Mouse (Mus musculus): ENCODE measurements around the gene Klf7. TPM values are rescaled to one million over a fixed set of nuclear protein-coding genes. Genes with fewer than 3 reads are reported as not detected.

Gene Klf7
- polyA plus RNA-seq, 1 experiment from 2014 or later = 59.4 TPM

DNA sequence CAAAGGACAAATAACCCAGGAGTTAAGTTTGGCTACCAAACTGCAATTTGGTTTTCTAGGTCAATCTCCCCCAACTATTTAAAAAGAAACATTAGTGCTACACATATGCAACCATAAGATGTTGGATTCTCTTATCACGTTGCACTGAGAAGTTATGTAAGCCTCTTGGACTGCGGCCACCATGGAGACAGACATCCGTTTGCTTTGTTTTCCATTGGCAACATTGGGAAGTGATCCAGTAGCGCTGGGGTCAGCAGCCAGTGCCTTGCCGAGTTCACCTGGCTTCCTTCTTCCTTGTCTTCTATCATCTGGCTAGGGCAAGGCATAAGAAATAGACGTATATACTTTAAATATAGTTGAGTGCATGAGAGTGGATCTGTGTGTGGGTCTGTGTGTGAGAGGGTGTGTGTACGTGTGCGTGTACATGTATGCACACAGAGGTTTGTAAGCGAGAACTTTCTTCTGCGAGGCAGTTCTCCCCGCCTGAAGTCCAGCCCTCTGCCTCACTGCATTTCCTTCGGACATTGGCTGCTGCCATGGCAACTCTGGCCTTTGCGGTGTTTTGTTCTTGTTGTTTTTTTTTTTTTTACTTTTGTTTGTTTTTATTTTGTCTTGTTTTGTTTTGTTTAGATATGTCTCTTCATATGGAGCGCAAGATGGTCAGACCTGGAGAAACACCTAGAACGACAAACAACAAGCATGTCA, 86.8 kb downstream of the Klf7 start:
- WGBS = 69% methylated on average over 15 of the region's 15 CpGs
- ATAC-seq (ENCODE audit: low FRiP score, low read depth) = no peak
- Histone ChIP-seq H3K36me3 (peaks cover 19% of the 10 kb centered on the region), H3K27ac (no peak overlapping the region), H3K4me1 (peaks cover 27% of the 10 kb centered on the region), H3K4me3 (no peak overlapping the region), H3K4me2 (replicated peaks) (no peak overlapping the region), H3K27me3 (replicated peaks) (no peaks in the 10 kb centered on the region), H3K9me3 (no peaks in the 10 kb centered on the region), H3K9ac (no peak overlapping the region)

DNA sequence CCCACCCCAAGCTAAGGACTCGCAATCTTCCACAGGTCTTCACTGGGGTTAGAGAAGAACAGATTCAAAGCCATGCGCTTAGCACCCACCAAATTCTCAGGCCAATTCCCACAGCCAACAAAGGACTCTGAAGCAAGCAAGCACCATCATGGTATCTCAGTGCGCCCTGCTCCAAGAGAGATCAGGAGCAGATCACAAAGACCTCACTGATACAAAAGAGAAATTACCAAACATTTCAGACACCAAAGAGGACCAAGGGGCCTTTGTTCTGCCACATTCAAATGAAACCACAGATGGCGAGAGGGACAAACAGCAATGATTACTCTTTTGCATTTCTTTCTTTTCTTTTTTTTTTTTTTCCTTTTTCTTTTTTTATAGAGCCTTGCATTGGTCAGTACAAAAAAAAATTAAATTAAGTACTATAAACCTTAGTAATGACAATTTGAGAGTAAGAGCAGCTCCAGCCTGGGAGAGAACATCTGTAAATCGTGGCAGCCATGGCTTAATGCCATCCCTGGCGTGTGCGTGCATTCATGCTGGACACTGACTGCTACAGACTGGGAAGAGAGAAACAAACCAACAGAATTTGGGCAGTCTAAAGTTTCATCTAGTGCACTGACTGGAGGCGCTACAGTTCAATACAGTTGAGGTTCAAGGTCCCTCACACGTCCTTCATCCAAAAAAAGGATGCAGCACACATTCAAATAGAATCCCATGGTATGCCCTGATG, 89.4 kb downstream of the Klf7 start:
- no peak for ATAC-seq (ENCODE audit: low FRiP score, low read depth)
- H3K4me3 ChIP-seq = no peak overlapping the region
- H3K9me3 ChIP-seq = no peaks in the 10 kb centered on the region
- H3K36me3 ChIP-seq = peaks cover 8% of the 10 kb centered on the region
- H3K9ac ChIP-seq = no peak overlapping the region
- H3K27me3 ChIP-seq (replicated peaks) = no peaks in the 10 kb centered on the region
- no peak overlapping the region for H3K4me2 ChIP-seq (replicated peaks)
- 82% methylated on average over 9 of the region's 9 CpGs for WGBS
- H3K4me1 ChIP-seq = peaks cover 11% of the 10 kb centered on the region; the same call in 1 of the 2 replicates
- H3K27ac ChIP-seq = no peak overlapping the region

DNA sequence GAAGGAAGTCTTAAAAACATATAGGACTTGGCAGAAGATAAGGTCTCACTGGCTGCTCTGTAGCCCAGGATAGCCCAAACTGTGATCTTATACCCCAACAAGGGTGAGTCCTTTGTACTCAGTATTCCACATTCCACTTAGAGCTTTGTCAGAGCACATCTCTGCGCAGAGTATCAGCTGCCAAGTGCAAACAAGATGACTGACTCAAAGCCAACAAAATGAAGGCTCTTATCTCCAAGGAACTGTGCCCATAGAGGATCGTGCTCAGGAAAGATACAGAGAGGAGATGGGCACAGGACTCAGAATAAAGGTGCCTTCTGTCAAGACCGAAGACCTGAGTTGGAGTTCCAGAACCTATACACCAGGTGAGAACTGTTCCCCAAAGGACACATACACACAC, 100.1 kb downstream of the Klf7 start:
- Histone ChIP-seq H3K9me3 (no peaks in the 10 kb centered on the region), H3K4me3 (no peak overlapping the region), H3K4me1 (peaks cover 11% of the 10 kb centered on the region; the same call in 1 of the 2 replicates), H3K27me3 (replicated peaks) (no peaks in the 10 kb centered on the region), H3K36me3 (no peaks in the 10 kb centered on the region), H3K27ac (no peak overlapping the region), H3K4me2 (replicated peaks) (no peak overlapping the region), H3K9ac (no peak overlapping the region)
- 94% methylated on average over 3 of the region's 3 CpGs for WGBS
- ATAC-seq (ENCODE audit: low FRiP score, low read depth) = no peak

DNA sequence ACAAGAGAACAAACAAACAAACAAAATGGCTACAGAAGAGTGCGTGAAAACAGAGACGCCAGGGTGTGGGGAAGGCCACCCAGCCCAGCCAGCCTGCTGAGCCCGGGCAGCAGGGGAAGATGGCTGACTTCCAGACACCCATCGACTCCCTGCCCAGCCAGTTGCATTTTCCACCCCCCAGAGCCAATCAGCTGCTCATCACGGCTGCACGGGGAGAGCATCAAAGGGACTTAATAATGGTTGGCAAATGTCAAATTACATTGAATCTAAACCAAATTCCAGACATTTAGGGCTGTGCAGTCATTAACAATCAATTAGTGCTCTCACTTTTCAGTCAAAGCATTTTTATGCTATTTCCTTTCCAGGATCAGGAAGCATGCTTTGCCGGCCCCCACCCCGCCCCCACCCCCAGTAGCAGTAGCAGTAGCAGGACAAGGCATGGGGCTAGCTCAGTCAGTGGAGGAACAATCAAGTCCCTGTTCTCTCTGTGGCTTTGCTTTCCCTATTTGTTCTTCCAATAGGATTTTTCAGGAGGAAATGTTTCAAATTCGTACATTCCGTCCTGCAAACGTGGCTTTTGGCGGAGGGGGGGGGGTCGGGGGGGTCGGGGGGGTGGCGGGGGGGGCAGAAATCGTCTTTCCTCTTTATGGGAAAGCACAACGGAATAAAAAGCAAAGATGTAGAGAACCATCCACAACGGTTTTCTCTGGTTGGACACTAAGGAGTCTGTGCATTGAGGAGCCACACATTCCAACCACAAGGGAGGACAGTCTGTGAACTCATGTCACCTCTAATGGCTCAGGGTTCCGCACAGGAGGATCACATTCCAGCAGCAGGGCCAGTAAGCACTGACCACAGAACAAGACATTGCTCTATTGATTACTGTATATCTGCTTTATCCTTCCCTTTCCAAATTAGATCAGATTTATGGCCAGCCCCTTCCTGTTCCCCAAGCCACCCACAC, 101.1 kb downstream of the Klf7 start:
- Histone ChIP-seq H3K9me3 (no peaks in the 10 kb centered on the region), H3K4me1 (peaks cover 11% of the 10 kb centered on the region; the same call in 1 of the 2 replicates), H3K27me3 (replicated peaks) (no peaks in the 10 kb centered on the region), H3K4me2 (replicated peaks) (peak overlapping the region; percentile 27; the same call in 1 of the 2 replicates), H3K4me3 (no peak overlapping the region), H3K9ac (0 out of 2 replicates have a peak overlapping the region, but pooled peaks have one; percentile 17), H3K27ac (no peak overlapping the region), H3K36me3 (no peaks in the 10 kb centered on the region)
- 38% methylated on average over 19 of the region's 19 CpGs for WGBS
- ATAC-seq (ENCODE audit: low FRiP score, low read depth) = peak; percentile 37; the same call in 1 of the 2 replicates

DNA sequence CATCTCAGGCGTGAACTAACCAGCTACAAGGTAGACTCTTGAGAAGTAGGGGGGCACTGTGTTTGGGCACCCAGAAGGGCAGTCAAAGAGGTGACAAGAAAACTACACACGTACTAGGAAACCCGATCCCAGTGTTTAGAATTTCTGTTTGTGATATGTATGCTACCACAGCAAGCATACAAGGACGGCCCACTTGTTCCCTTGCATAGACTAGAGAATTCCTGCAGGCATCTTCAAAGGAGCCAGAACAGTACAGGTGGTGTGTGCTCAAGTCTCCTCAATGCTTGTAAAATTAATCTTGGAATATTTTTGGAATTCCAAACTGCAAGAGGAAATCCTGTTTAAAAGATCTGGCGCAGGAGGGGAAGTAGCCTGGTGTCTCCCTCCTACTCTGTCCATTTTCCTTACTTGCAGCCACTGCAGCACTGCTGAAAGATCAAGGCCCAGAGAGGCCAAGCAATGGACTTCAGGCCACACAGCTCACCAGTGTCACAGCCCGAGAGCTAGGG, 102.9 kb downstream of the Klf7 start:
- H3K27ac ChIP-seq = no peak overlapping the region
- no peak overlapping the region for H3K9ac ChIP-seq
- H3K4me1 ChIP-seq = peaks cover 11% of the 10 kb centered on the region; the same call in 1 of the 2 replicates
- no peaks in the 10 kb centered on the region for H3K9me3 ChIP-seq
- no peaks in the 10 kb centered on the region for H3K36me3 ChIP-seq
- H3K27me3 ChIP-seq (replicated peaks) = no peaks in the 10 kb centered on the region
- WGBS = 74% methylated on average over 6 of the region's 6 CpGs
- H3K4me3 ChIP-seq = no peak overlapping the region
- no peak overlapping the region for H3K4me2 ChIP-seq (replicated peaks)
- no peak for ATAC-seq (ENCODE audit: low FRiP score, low read depth)

DNA sequence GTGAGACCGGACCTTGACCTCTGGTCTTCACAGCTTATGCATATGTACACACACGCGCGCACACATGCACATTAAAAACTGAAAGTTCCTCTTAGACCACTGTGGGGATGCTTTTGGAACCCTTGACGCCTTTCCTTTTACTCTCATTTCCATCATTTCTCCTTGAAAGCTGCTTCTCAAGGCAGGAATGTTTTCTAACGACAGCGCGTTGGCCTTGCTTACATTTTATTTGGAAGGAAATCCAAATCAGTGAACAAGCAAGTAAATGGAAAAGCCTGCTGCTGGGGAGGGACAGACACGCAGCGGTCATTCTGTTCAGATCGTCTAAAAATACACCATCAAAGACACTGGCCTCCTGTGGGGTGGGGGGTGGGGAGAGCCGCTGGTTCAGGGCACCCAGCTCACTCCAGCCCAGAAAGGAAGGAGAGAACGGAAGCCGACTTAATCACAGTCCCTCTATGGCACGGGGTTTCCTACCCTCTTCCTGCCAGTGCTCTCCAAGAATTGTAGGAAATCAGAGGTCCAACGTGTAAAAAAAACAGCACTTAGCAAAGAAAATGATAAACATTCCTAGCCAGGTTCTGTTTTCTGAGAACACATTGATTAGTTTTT, 103.5 kb downstream of the Klf7 start:
- Histone ChIP-seq H3K4me1 (peaks cover 11% of the 10 kb centered on the region; the same call in 1 of the 2 replicates), H3K4me3 (no peak overlapping the region), H3K9ac (no peak overlapping the region), H3K27me3 (replicated peaks) (no peaks in the 10 kb centered on the region), H3K36me3 (no peaks in the 10 kb centered on the region), H3K4me2 (replicated peaks) (no peak overlapping the region), H3K27ac (no peak overlapping the region), H3K9me3 (no peaks in the 10 kb centered on the region)
- 59% methylated on average over 16 of the region's 16 CpGs for WGBS
- ATAC-seq (ENCODE audit: low FRiP score, low read depth) = no peak

DNA sequence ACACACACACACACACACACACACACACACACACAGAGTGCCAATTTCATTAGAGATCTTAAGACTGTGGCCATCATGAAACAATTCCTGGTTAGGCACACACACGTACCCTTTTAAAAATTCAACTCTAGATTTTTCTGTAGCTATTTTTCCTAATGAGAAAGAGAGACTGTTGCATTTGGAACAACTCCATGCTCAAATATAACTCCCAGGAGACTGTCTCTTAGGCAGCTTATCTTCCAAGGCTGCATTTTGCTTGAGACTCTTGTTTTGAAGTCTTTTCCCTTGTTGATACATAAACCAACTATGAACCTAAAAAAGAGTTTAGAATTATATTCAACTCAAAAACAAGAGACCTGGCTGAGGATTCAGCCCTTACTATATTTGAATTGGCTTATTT, 108.0 kb downstream of the Klf7 start:
- Histone ChIP-seq H3K9ac (no peak overlapping the region), H3K36me3 (no peaks in the 10 kb centered on the region), H3K4me1 (no peaks in the 10 kb centered on the region), H3K4me2 (replicated peaks) (no peak overlapping the region), H3K27me3 (replicated peaks) (no peaks in the 10 kb centered on the region), H3K9me3 (no peaks in the 10 kb centered on the region), H3K27ac (no peak overlapping the region), H3K4me3 (no peak overlapping the region)
- no peak for ATAC-seq (ENCODE audit: low FRiP score, low read depth)
- WGBS = 86% methylated on average over 1 of the region's 1 CpGs

DNA sequence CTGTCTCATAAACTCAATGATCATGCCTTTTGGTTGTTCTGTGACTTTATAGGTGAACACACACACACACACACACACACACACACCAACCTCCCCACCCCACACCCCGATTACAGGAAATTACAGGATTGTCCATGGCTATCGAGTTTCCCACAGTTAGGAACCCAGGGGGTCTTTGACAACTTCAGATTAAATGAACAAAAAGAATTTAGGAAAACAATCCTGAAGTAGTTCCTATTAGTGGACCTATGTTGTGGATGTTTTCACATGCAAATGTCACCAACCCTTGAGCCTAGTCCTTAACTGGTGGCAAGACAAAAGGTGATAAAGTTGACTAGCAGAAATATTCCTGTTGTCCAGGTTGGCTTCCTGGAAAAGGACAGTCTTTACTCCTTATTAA, 113.1 kb downstream of the Klf7 start:
- WGBS = 25% methylated on average over 2 of the region's 2 CpGs
- Histone ChIP-seq H3K9me3 (no peaks in the 10 kb centered on the region), H3K36me3 (no peaks in the 10 kb centered on the region), H3K4me3 (no peak overlapping the region), H3K4me2 (replicated peaks) (no peak overlapping the region), H3K27me3 (replicated peaks) (no peaks in the 10 kb centered on the region), H3K9ac (no peak overlapping the region), H3K4me1 (0 out of 2 replicates have a peak, but pooled peaks cover under 1% of the 10 kb centered on the region), H3K27ac (no peak overlapping the region)
- ATAC-seq (ENCODE audit: low FRiP score, low read depth) = no peak

DNA sequence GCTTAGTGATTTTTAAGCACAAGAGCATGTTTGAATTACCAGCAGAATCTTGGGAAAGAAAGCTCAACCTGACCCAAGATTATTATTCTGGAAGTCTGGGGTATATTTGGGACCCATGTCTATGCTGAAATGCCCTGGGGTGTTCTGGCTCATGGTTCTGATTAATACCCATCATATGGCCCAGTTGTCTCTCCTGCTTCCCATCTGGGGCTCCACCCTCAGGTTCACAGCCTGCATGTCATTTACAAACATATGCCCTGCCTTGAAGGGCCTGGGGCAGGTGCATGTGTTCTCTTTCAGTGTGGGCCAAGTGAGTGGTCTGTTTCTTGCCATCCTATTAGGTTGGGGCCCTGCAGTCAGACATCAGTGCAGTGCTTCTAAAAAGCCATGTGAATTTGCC, 114.1 kb downstream of the Klf7 start:
- no peak for ATAC-seq (ENCODE audit: low FRiP score, low read depth)
- Histone ChIP-seq H3K27ac (no peak overlapping the region), H3K4me2 (replicated peaks) (no peak overlapping the region), H3K36me3 (no peaks in the 10 kb centered on the region), H3K9me3 (no peaks in the 10 kb centered on the region), H3K4me1 (peaks cover 8% of the 10 kb centered on the region), H3K4me3 (no peak overlapping the region), H3K27me3 (replicated peaks) (no peaks in the 10 kb centered on the region), H3K9ac (no peak overlapping the region)

DNA sequence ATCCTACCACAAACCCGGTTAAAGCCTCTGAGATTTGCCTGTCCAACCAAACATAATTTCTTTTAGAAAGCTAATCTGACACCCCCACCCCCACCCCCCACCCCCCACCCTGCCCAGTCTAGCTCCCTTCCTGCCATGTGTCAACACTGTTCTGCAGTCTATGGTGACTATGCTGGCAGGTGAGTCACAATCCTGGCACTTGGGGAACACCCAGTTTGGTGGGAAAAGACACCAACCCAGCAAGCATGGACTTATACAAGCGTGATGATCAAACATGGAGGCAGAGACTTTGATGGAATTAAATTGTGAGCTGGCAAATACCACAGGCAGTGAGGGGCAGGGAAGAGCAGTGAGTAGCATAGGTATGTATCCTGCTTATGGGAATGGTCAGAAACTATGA, 116.9 kb downstream of the Klf7 start:
- H3K9ac ChIP-seq = no peak overlapping the region
- no peaks in the 10 kb centered on the region for H3K36me3 ChIP-seq
- H3K4me1 ChIP-seq = peaks cover 8% of the 10 kb centered on the region
- H3K27ac ChIP-seq = no peak overlapping the region
- no peaks in the 10 kb centered on the region for H3K9me3 ChIP-seq
- no peak overlapping the region for H3K4me3 ChIP-seq
- WGBS = 88% methylated on average over 2 of the region's 2 CpGs
- H3K4me2 ChIP-seq (replicated peaks) = no peak overlapping the region
- no peaks in the 10 kb centered on the region for H3K27me3 ChIP-seq (replicated peaks)
- ATAC-seq (ENCODE audit: low FRiP score, low read depth) = no peak

DNA sequence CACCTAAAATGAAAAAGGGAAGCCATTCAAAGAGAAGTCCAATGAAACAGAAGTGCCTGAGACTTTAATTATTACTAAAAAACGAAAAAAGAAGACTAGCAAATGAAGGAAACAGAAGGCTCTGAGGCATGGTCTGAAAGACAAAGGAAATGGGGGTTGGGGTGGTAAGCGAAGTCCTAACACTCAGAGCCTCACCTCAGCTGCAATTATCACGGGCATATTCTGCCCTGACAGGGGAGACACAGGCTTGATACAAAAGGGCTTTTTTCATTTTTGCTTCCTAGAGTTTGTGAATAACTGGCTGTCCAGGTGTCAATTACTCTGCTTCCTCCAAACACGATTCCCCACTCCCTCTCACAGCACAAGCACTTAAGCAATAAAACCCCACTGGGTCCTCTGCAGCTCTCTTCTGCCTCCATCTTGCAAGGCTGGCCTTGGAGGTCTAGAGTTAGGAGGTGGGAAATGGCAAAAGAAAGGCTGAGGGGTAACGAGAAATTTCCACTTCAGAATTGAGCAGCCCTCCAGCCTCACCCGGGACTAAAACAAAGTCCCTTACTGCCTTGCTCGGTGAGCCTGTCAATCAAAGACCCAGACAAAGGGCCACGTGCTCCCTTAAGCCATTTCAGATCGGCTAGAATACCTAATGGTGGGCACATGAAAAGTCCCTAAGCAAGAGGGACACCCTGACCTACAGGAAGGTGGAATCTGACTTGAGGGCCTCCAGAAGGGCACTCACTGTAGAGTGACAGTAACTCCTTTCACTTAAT, 118.4 kb downstream of the Klf7 start:
- no peak overlapping the region for H3K4me3 ChIP-seq
- H3K4me2 ChIP-seq (replicated peaks) = no peak overlapping the region
- peaks cover 8% of the 10 kb centered on the region for H3K4me1 ChIP-seq
- no peak overlapping the region for H3K9ac ChIP-seq
- WGBS = 39% methylated on average over 9 of the region's 9 CpGs
- no peaks in the 10 kb centered on the region for H3K36me3 ChIP-seq
- no peak for ATAC-seq (ENCODE audit: low FRiP score, low read depth)
- H3K27ac ChIP-seq = no peak overlapping the region
- no peaks in the 10 kb centered on the region for H3K9me3 ChIP-seq
- no peaks in the 10 kb centered on the region for H3K27me3 ChIP-seq (replicated peaks)

Data from neural tube, embryonic 12.5 days (tissue).